Mouse (Mus musculus) ZHBTc4 (cell line): Measurements from ENCODE around the gene Mypop.

Source experiments
- DNase-seq: peaks from one replicate; pipeline ENCODE4 v3.0.0-alpha.2; 2011; ENCODE audit warnings: low read depth, low spot score

Mypop gene

GRCm38 (mm10) chr7:18990601-18991295 lies at the start of gene Mypop:
Gene Mypop (plus strand): TSS chr7:18991245.
- DNase-seq: peak; percentile 100

GRCm38 (mm10) chr7:18942376-18942775 lies 48.7 kb upstream of the Mypop start:
- no peak for DNase-seq

- no peak for DNase-seq
Observed at GRCm38 (mm10) chr7:18942815-18943214, 48.2 kb upstream of the Mypop start.

GRCm38 (mm10) chr7:18948151-18948550 lies 42.9 kb upstream of the Mypop start:
- peak; percentile 76 for DNase-seq

GRCm38 (mm10) chr7:18949781-18950522 lies 41.1 kb upstream of the Mypop start:
- peak; percentile 33 for DNase-seq

- peak; percentile 83 for DNase-seq
Observed at GRCm38 (mm10) chr7:18950523-18951315, 40.3 kb upstream of the Mypop start.

GRCm38 (mm10) chr7:18951397-18951796 lies 39.6 kb upstream of the Mypop start:
- DNase-seq: peak; percentile 66

GRCm38 (mm10) chr7:18957569-18958383 lies 33.3 kb upstream of the Mypop start:
- DNase-seq: peak; percentile 84

GRCm38 (mm10) chr7:18958384-18958766 lies 32.7 kb upstream of the Mypop start:
- DNase-seq: peak; percentile 45

GRCm38 (mm10) chr7:18959446-18959845 lies 31.6 kb upstream of the Mypop start:
- no peak for DNase-seq

GRCm38 (mm10) chr7:18962171-18962792 lies 28.8 kb upstream of the Mypop start:
- peak; percentile 28 for DNase-seq

- no peak for DNase-seq
Observed at GRCm38 (mm10) chr7:18962795-18963194, 28.2 kb upstream of the Mypop start.

GRCm38 (mm10) chr7:18963294-18963843 lies 27.7 kb upstream of the Mypop start:
- peak; percentile 70 for DNase-seq

GRCm38 (mm10) chr7:18965312-18965711 lies 25.7 kb upstream of the Mypop start:
- no peak for DNase-seq

- no peak for DNase-seq
Observed at GRCm38 (mm10) chr7:18967603-18968002, 23.4 kb upstream of the Mypop start.

GRCm38 (mm10) chr7:18970956-18971355 lies 20.1 kb upstream of the Mypop start:
- peak; percentile 66 for DNase-seq

GRCm38 (mm10) chr7:18978381-18978780 lies 12.7 kb upstream of the Mypop start:
- no peak for DNase-seq

- DNase-seq: no peak
Observed at GRCm38 (mm10) chr7:18986503-18986902, 4.5 kb upstream of the Mypop start.

GRCm38 (mm10) chr7:18987100-18987499 lies 3.9 kb upstream of the Mypop start, which contains the start of gene Nanos2:
Gene Nanos2 (plus strand): TSS chr7:18987400.
- no peak for DNase-seq

- no peak for DNase-seq
Observed at GRCm38 (mm10) chr7:18987747-18988146, 3.3 kb upstream of the Mypop start.

- no peak for DNase-seq
Observed at GRCm38 (mm10) chr7:18988780-18989179, 2.3 kb upstream of the Mypop start.
